Mouse (Mus musculus) neural tube, embryonic 15.5 days (tissue): ENCODE measurements around the gene Gm21874. TPM values are rescaled to one million over a fixed set of nuclear protein-coding genes. Genes with fewer than 3 reads are reported as not detected.
"Not testable (repeated sequence)": the region's sequence is repeated elsewhere in the genome, so short reads cannot be mapped to it uniquely, and the experiment has no call there.

Experiments used
- ATAC-seq: fragments of 200-750 bp; cut with Nextera tagmentation; 2 replicates; pipeline ENCODE4 v1.8.0; 2017; ENCODE audit warnings: mild to moderate bottlenecking, moderate TSS enrichment, moderate library complexity; ENCODE audit not compliant: low FRiP score
- H3K27ac ChIP-seq: fragments of 300-500 bp; sonication (generic); replicated peaks from 2 replicates; pipeline ENCODE4 v1.5.1; 2015; ENCODE audit warnings: mild to moderate bottlenecking, inconsistent platforms
- H3K27me3 ChIP-seq: fragments of 300-500 bp; sonication (generic); replicated peaks from 2 replicates; pipeline ENCODE4 v1.6.1; 2015; ENCODE audit warnings: inconsistent platforms
- H3K36me3 ChIP-seq: fragments of 300-500 bp; sonication (generic); 2 replicates; pipeline ENCODE4 v1.6.1; 2015; ENCODE audit warnings: inconsistent platforms
- H3K4me1 ChIP-seq: fragments of 300-500 bp; sonication (generic); 2 replicates; pipeline ENCODE4 v1.6.1; 2015; ENCODE audit warnings: inconsistent platforms
- H3K4me2 ChIP-seq: fragments of 300-500 bp; sonication (generic); 2 replicates; pipeline ENCODE4 v1.6.1; 2015; ENCODE audit warnings: inconsistent platforms, mild to moderate bottlenecking, moderate library complexity
- H3K4me3 ChIP-seq: fragments of 300-500 bp; sonication (generic); replicated peaks from 2 replicates; pipeline ENCODE4 v1.5.1; 2015; ENCODE audit warnings: mild to moderate bottlenecking, inconsistent platforms
- H3K9ac ChIP-seq: fragments of 300-500 bp; sonication (generic); replicated peaks from 2 replicates; pipeline ENCODE4 v1.6.1; 2015; ENCODE audit warnings: mild to moderate bottlenecking, inconsistent platforms
- H3K9me3 ChIP-seq: fragments of 300-500 bp; sonication (generic); replicated peaks from 2 replicates; pipeline ENCODE4 v1.6.1; 2016; ENCODE audit warnings: inconsistent platforms
- polyA plus RNA-seq: library from polyadenylated mRNA; unstranded; fragments of >200 nt; fragmentation: Nextera tagmentation; extraction: Ambion mirVana; gene quantifications from 2 replicates; pipeline ENCODE4 v1.2.1, GENCODE M21; 2015

Gm21874 gene
- polyA plus RNA-seq: not detected in 2 replicates

DNA sequence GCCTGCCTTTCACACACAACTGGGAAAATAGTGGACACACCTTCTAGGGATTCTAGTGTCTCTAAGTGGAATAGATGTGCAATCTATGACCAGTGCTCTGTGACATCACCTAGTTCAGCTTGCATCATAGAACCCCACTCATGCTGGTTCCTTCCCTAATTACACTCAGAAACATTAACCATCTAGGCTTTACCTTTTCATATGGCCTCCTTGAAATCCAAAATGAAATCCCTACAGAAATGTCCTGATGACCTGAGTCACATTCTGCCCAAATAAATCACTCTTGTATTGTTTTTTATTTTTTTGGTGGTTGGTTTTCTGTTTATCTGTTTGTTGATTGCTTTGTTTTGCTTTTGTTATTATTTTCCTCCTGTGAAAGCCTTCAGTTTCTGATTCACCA, at the start of gene Gm21874:
Gm21874 (minus strand) TSS at position 101 of the 400 bp plus-strand sequence.
- H3K27me3 ChIP-seq, H3K4me3 ChIP-seq, H3K36me3 ChIP-seq, H3K9ac ChIP-seq, H3K4me1 ChIP-seq, ATAC-seq, H3K4me2 ChIP-seq, H3K9me3 ChIP-seq, H3K27ac ChIP-seq: not testable (repeated sequence)

Other genes starting within 250 kb of the Gm21874 start
- gene Gm21721, start 214.0 kb downstream of the Gm21874 start, polyA plus RNA-seq: not detected in 2 replicates
- gene Gm21812, start 69.0 kb downstream of the Gm21874 start, polyA plus RNA-seq: not detected in 2 replicates